Mouse (Mus musculus): ENCODE data around the gene Rsph6a. TPM values are rescaled to one million over a fixed set of nuclear protein-coding genes. Genes with fewer than 3 reads are reported as not detected.

The Rsph6a gene
- polyA plus RNA-seq, 1 experiment from 2014 or later, result not detected

GRCm38 (mm10) chr7:19077761-19078160 lies 23.3 kb downstream of the Rsph6a start:
- ATAC-seq (replicated peaks; ENCODE audit: insufficient number of reproducible peaks, low FRiP score, low TSS enrichment), result no peak
- Histone ChIP-seq H3K9me3 (replicated peaks; ENCODE audit: control insufficient read depth, low read length) (no peaks in the 10 kb centered on the region), H3K36me3 (ENCODE audit: control insufficient read depth, insufficient read depth, low read length) (peaks cover 34% of the 10 kb centered on the region), H3K4me3 (ENCODE audit: low read depth, low read length) (peak overlapping the region; percentile 97), H3K4me2 (peak overlapping the region; percentile 94), H3K9ac (ENCODE audit: low read depth, low read length) (peak overlapping the region; percentile 94; the same call in 1 of the 2 replicates), H3K4me1 (ENCODE audit: control insufficient read depth, insufficient read depth, low read length) (peaks cover 27% of the 10 kb centered on the region), H3K27ac (ENCODE audit: low read depth, low read length) (no peak overlapping the region), H3K27me3 (ENCODE audit: control insufficient read depth, insufficient read depth, low read length) (no peaks in the 10 kb centered on the region)
- WGBS (ENCODE audit: insufficient replicate concordance), result 65% methylated on average over 14 of the region's 14 CpGs

- H3K9me3 ChIP-seq (replicated peaks; ENCODE audit: control insufficient read depth, low read length), result no peaks in the 10 kb centered on the region
- no peak overlapping the region for H3K9ac ChIP-seq (ENCODE audit: low read depth, low read length)
- H3K4me3 ChIP-seq (ENCODE audit: low read depth, low read length), result no peak overlapping the region
- 78% methylated on average over 3 of the region's 3 CpGs for WGBS (ENCODE audit: insufficient replicate concordance)
- no peak for ATAC-seq (replicated peaks; ENCODE audit: insufficient number of reproducible peaks, low FRiP score, low TSS enrichment)
- no peaks in the 10 kb centered on the region for H3K27me3 ChIP-seq (ENCODE audit: control insufficient read depth, insufficient read depth, low read length)
- peaks cover 37% of the 10 kb centered on the region for H3K4me1 ChIP-seq (ENCODE audit: control insufficient read depth, insufficient read depth, low read length)
- no peak overlapping the region for H3K4me2 ChIP-seq
- H3K36me3 ChIP-seq (ENCODE audit: control insufficient read depth, insufficient read depth, low read length), result peaks cover 34% of the 10 kb centered on the region
- no peak overlapping the region for H3K27ac ChIP-seq (ENCODE audit: low read depth, low read length)
Measured at GRCm38 (mm10) chr7:19078732-19079131, 24.2 kb downstream of the Rsph6a start.

GRCm38 (mm10) chr7:19080451-19080950 lies 26.0 kb downstream of the Rsph6a start:
- Histone ChIP-seq H3K9me3 (replicated peaks; ENCODE audit: control insufficient read depth, low read length) (no peaks in the 10 kb centered on the region), H3K4me3 (ENCODE audit: low read depth, low read length) (no peak overlapping the region), H3K9ac (ENCODE audit: low read depth, low read length) (no peak overlapping the region), H3K27me3 (ENCODE audit: control insufficient read depth, insufficient read depth, low read length) (no peaks in the 10 kb centered on the region), H3K36me3 (ENCODE audit: control insufficient read depth, insufficient read depth, low read length) (peaks cover 34% of the 10 kb centered on the region), H3K4me2 (no peak overlapping the region), H3K4me1 (ENCODE audit: control insufficient read depth, insufficient read depth, low read length) (peaks cover 52% of the 10 kb centered on the region), H3K27ac (ENCODE audit: low read depth, low read length) (no peak overlapping the region)
- no peak for ATAC-seq (replicated peaks; ENCODE audit: insufficient number of reproducible peaks, low FRiP score, low TSS enrichment)
- 86% methylated on average over 19 of the region's 19 CpGs for WGBS (ENCODE audit: insufficient replicate concordance)

- no peak for ATAC-seq (replicated peaks; ENCODE audit: insufficient number of reproducible peaks, low FRiP score, low TSS enrichment)
- H3K36me3 ChIP-seq (ENCODE audit: control insufficient read depth, insufficient read depth, low read length), result peaks cover 34% of the 10 kb centered on the region
Measured at GRCm38 (mm10) chr7:19082171-19082570, 27.7 kb downstream of the Rsph6a start.

GRCm38 (mm10) chr7:19083096-19083495 lies 28.6 kb downstream of the Rsph6a start:
- ATAC-seq (replicated peaks; ENCODE audit: insufficient number of reproducible peaks, low FRiP score, low TSS enrichment), result no peak
- H3K27ac ChIP-seq (ENCODE audit: low read depth, low read length), result peak overlapping the region; percentile 68
- H3K4me3 ChIP-seq (ENCODE audit: low read depth, low read length), result peak overlapping the region; percentile 8; the same call in 1 of the 2 replicates
- WGBS (ENCODE audit: insufficient replicate concordance), result 41% methylated on average over 6 of the region's 6 CpGs
- H3K27me3 ChIP-seq (ENCODE audit: control insufficient read depth, insufficient read depth, low read length), result no peaks in the 10 kb centered on the region
- H3K9me3 ChIP-seq (replicated peaks; ENCODE audit: control insufficient read depth, low read length), result no peaks in the 10 kb centered on the region
- H3K9ac ChIP-seq (ENCODE audit: low read depth, low read length), result peak overlapping the region; percentile 52
- H3K4me1 ChIP-seq (ENCODE audit: control insufficient read depth, insufficient read depth, low read length), result peaks cover 53% of the 10 kb centered on the region
- H3K4me2 ChIP-seq, result peak overlapping the region; percentile 50
- peaks cover 41% of the 10 kb centered on the region for H3K36me3 ChIP-seq (ENCODE audit: control insufficient read depth, insufficient read depth, low read length)

More at GRCm38 (mm10) chr7:19082171-19082570, 27.7 kb downstream of the Rsph6a start:
- 87% methylated on average over 4 of the region's 4 CpGs for WGBS (ENCODE audit: insufficient replicate concordance)
- no peak overlapping the region for H3K4me3 ChIP-seq (ENCODE audit: low read depth, low read length)
- H3K27me3 ChIP-seq (ENCODE audit: control insufficient read depth, insufficient read depth, low read length), result no peaks in the 10 kb centered on the region
- H3K4me1 ChIP-seq (ENCODE audit: control insufficient read depth, insufficient read depth, low read length), result peaks cover 59% of the 10 kb centered on the region
- no peak overlapping the region; the same call in 1 of the 2 replicates for H3K4me2 ChIP-seq
- no peaks in the 10 kb centered on the region for H3K9me3 ChIP-seq (replicated peaks; ENCODE audit: control insufficient read depth, low read length)
- H3K27ac ChIP-seq (ENCODE audit: low read depth, low read length), result peak overlapping the region; percentile 68
- H3K9ac ChIP-seq (ENCODE audit: low read depth, low read length), result no peak overlapping the region

GRCm38 (mm10) chr7:19083701-19084100 lies 29.2 kb downstream of the Rsph6a start, which contains the start of gene Dmpk:
Dmpk (plus strand) TSS chr7:19083849.
- H3K36me3 ChIP-seq (ENCODE audit: control insufficient read depth, insufficient read depth, low read length), result peaks cover 37% of the 10 kb centered on the region
- H3K27ac ChIP-seq (ENCODE audit: low read depth, low read length), result peak within 1 kb of the TSS; percentile 70
- ATAC-seq (replicated peaks; ENCODE audit: insufficient number of reproducible peaks, low FRiP score, low TSS enrichment), result peak; percentile 27
- H3K4me2 ChIP-seq, result peak within 1 kb of the TSS; percentile 50
- H3K27me3 ChIP-seq (ENCODE audit: control insufficient read depth, insufficient read depth, low read length), result no peaks in the 10 kb centered on the region
- peak within 1 kb of the TSS; percentile 25 for H3K4me3 ChIP-seq (ENCODE audit: low read depth, low read length)
- WGBS (ENCODE audit: insufficient replicate concordance), result 33% methylated on average over 10 of the region's 10 CpGs
- no peaks in the 10 kb centered on the region for H3K9me3 ChIP-seq (replicated peaks; ENCODE audit: control insufficient read depth, low read length)
- peak within 1 kb of the TSS; percentile 52 for H3K9ac ChIP-seq (ENCODE audit: low read depth, low read length)
- peaks cover 53% of the 10 kb centered on the region for H3K4me1 ChIP-seq (ENCODE audit: control insufficient read depth, insufficient read depth, low read length)

- WGBS (ENCODE audit: insufficient replicate concordance), result 73% methylated on average over 6 of the region's 6 CpGs
- H3K27ac ChIP-seq (ENCODE audit: low read depth, low read length), result peak overlapping the region; percentile 70
- peak overlapping the region; percentile 43 for H3K9ac ChIP-seq (ENCODE audit: low read depth, low read length)
- ATAC-seq (replicated peaks; ENCODE audit: insufficient number of reproducible peaks, low FRiP score, low TSS enrichment), result no peak
- H3K4me1 ChIP-seq (ENCODE audit: control insufficient read depth, insufficient read depth, low read length), result peaks cover 53% of the 10 kb centered on the region
- H3K4me3 ChIP-seq (ENCODE audit: low read depth, low read length), result peak overlapping the region; percentile 25
- H3K9me3 ChIP-seq (replicated peaks; ENCODE audit: control insufficient read depth, low read length), result no peaks in the 10 kb centered on the region
- H3K27me3 ChIP-seq (ENCODE audit: control insufficient read depth, insufficient read depth, low read length), result no peaks in the 10 kb centered on the region
- peaks cover 32% of the 10 kb centered on the region for H3K36me3 ChIP-seq (ENCODE audit: control insufficient read depth, insufficient read depth, low read length)
- H3K4me2 ChIP-seq, result peak overlapping the region; percentile 50
Measured at GRCm38 (mm10) chr7:19084277-19084771, 29.8 kb downstream of the Rsph6a start.

GRCm38 (mm10) chr7:19084921-19085473 lies 30.5 kb downstream of the Rsph6a start:
- peaks cover 32% of the 10 kb centered on the region for H3K36me3 ChIP-seq (ENCODE audit: control insufficient read depth, insufficient read depth, low read length)
- peaks cover 53% of the 10 kb centered on the region for H3K4me1 ChIP-seq (ENCODE audit: control insufficient read depth, insufficient read depth, low read length)
- no peak for ATAC-seq (replicated peaks; ENCODE audit: insufficient number of reproducible peaks, low FRiP score, low TSS enrichment)
- no peaks in the 10 kb centered on the region for H3K9me3 ChIP-seq (replicated peaks; ENCODE audit: control insufficient read depth, low read length)
- peak overlapping the region; percentile 50 for H3K4me2 ChIP-seq
- no peak overlapping the region for H3K4me3 ChIP-seq (ENCODE audit: low read depth, low read length)
- WGBS (ENCODE audit: insufficient replicate concordance), result 18% methylated on average over 8 of the region's 9 CpGs
- peak overlapping the region; percentile 54 for H3K9ac ChIP-seq (ENCODE audit: low read depth, low read length)
- H3K27me3 ChIP-seq (ENCODE audit: control insufficient read depth, insufficient read depth, low read length), result no peaks in the 10 kb centered on the region
- 0 out of 2 replicates have a peak overlapping the region, but pooled peaks have one; percentile 29 for H3K27ac ChIP-seq (ENCODE audit: low read depth, low read length)

Data from heart, embryonic 11.5 days (tissue).